Mouse (Mus musculus): ENCODE results near the gene Ccnd2.

The Ccnd2 gene

GRCm38 (mm10) chr6:127133433-127134245 is 18.4 kb downstream of the Ccnd2 start:
- TF ChIP-seq GATA4 (IDR thresholded peaks at IDR 0.05; ENCODE audit: insufficient replicate concordance, low read length) = no peak

DNA sequence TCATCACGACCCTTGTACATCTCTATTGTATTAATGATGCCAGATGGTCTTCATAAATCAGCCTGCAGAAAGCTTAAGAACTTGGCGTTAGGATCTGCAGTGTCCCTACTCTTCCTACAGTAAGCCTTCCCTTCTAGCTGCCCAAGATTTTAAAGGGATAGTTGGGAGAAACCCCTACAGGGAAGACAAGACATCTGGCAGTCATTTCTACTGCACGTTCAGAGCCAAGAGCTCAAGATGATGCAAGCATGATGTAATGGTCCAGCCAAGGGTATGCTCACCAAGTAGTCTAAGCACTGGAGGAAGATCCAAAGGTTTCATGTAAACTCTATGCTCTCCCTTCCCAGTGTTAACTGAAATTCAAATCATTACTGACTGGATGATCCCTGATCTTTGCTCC is 19.3 kb downstream of the Ccnd2 start:
- TF ChIP-seq GATA4 (IDR thresholded peaks at IDR 0.05; ENCODE audit: insufficient replicate concordance, low read length) = no peak

- no peak for TF ChIP-seq GATA4 (IDR thresholded peaks at IDR 0.05; ENCODE audit: insufficient replicate concordance, low read length)
Measured at GRCm38 (mm10) chr6:127131946-127132345, 20.0 kb downstream of the Ccnd2 start.

GRCm38 (mm10) chr6:127130377-127130776 is 21.6 kb downstream of the Ccnd2 start:
- TF ChIP-seq GATA4 (IDR thresholded peaks at IDR 0.05; ENCODE audit: insufficient replicate concordance, low read length) = no peak

DNA sequence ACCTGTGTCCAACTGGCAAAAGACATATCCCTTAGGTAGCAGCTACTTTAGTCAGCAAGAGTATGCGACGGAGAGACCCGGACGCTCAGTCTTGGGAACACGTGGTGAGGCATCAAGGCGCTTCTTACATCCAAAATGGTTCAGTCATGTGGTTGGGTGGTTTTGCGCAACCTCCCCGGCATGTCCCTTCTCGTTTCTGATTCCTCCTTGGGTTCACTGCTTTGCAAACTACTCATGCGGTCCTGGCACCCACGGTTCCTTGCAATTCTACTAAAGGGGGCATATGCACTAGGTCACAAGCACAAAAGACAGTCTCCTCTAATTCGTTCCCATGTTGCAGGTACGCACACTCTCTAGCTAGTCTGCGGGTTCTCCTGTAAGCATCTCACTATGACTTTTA is 22.3 kb downstream of the Ccnd2 start:
- TF ChIP-seq GATA4 (IDR thresholded peaks at IDR 0.05; ENCODE audit: insufficient replicate concordance, low read length) = no peak

GRCm38 (mm10) chr6:127123506-127123905 is 28.5 kb downstream of the Ccnd2 start:
- no peak for TF ChIP-seq GATA4 (IDR thresholded peaks at IDR 0.05; ENCODE audit: insufficient replicate concordance, low read length)

DNA sequence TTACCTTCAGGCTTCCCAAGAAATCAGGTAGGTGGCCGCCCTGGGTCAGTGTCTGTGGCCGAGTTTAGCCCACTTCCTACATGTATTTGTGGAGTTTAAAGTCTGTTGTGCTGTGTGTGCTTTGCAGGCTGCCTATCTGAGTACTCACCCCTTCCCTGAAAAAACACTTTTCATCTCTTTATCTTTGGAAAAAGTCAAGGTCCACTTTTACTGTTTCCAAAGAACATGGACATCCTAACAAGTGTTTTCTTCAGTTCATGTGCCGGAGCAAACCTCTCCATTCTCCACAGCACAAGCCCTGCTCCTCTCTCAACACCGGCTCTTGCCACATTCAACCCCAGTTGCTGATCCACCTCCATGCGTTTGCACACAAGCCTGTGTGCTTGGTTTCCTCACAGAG is 29.0 kb downstream of the Ccnd2 start:
- no peak for TF ChIP-seq GATA4 (IDR thresholded peaks at IDR 0.05; ENCODE audit: insufficient replicate concordance, low read length)

GRCm38 (mm10) chr6:127122221-127122806 is 29.7 kb downstream of the Ccnd2 start:
- TF ChIP-seq GATA4 (IDR thresholded peaks at IDR 0.05; ENCODE audit: insufficient replicate concordance, low read length) = no peak

- TF ChIP-seq GATA4 (IDR thresholded peaks at IDR 0.05; ENCODE audit: insufficient replicate concordance, low read length) = no peak
Measured at GRCm38 (mm10) chr6:127114753-127115456, 37.1 kb downstream of the Ccnd2 start.

GRCm38 (mm10) chr6:127109402-127109930 is 42.5 kb downstream of the Ccnd2 start, which contains the start of gene Tigar:
Gene Tigar (minus strand): TSS chr6:127109557.
- peak; percentile 74; the same call in 1 of the 2 replicates for TF ChIP-seq GATA4 (IDR thresholded peaks at IDR 0.05; ENCODE audit: insufficient replicate concordance, low read length)

DNA sequence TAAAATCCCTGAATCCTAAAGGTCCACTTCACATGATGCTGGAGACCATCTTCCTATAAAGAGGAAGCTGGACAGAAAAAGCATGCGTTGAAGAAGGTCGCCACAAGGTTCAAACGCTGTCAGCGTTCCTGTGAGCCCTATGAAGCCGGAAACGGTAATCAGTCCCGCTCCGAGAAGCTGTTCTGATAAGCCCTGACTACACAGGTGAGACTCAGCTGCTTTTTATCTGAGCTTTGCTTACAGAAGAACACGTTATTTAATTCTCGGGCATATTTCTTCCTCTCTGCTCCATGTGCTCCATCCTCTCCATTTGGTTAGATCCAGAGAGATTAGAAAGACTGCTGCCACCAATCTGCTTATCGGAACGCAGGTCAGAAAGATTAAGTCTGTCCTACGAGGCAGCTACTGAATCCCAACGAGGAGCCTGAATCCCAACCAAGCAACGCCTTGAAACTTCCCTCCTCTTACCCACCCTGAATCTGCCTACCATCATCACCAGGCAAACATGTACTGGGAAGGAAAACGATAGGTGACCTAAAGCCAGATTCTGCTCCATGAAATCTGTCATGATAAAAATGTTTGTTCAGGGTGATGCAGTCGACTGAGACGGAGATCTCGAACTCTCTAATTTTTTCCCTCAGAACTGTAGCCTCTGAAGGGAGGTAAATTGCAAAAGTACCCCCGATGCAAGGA is 43.5 kb downstream of the Ccnd2 start:
- TF ChIP-seq GATA4 (IDR thresholded peaks at IDR 0.05; ENCODE audit: insufficient replicate concordance, low read length) = no peak

GRCm38 (mm10) chr6:127107413-127107812 is 44.6 kb downstream of the Ccnd2 start:
- no peak for TF ChIP-seq GATA4 (IDR thresholded peaks at IDR 0.05; ENCODE audit: insufficient replicate concordance, low read length)

GRCm38 (mm10) chr6:127106726-127107125 is 45.3 kb downstream of the Ccnd2 start:
- no peak for TF ChIP-seq GATA4 (IDR thresholded peaks at IDR 0.05; ENCODE audit: insufficient replicate concordance, low read length)

DNA sequence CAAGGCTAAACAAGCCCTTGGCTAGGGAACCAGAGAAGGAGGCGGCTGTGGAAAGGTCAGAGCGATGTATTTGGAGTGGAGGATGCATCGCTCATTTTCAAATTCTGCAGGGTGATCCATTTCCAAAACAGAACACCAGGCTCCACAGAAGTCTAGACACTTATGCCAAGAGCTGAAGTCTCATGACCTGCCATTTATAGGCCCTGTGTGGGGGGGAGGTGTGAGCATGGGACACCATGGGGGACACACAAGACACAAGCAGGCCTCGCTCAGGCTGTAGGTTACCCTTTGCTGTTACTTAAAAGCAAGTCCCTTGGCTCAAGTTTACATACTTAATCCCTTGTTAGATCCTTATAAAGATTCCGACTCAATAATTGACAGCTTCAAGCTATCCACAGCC is 45.8 kb downstream of the Ccnd2 start:
- no peak for TF ChIP-seq GATA4 (IDR thresholded peaks at IDR 0.05; ENCODE audit: insufficient replicate concordance, low read length)

DNA sequence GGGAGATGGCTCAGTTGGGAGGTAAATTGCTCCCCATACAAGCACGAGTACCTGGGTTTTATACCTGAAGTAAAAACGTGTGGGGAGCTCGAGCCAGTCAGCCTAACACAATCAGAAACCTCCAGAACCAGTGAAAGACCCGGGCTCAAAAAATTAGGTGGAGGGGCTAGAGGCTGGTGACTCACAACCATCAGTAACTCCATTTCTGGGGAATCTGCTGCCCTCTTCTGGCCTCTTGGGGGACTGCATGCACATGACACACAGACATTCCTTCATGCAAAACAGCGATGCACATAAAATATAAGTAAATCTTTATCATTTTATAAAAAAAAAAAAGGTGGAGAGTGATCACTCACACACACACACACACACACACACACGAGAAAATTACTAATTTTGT is 46.9 kb downstream of the Ccnd2 start:
- TF ChIP-seq GATA4 (IDR thresholded peaks at IDR 0.05; ENCODE audit: insufficient replicate concordance, low read length) = no peak
